ENCODE assay signal across 10 mouse cellular contexts in the genomic region with DNA sequence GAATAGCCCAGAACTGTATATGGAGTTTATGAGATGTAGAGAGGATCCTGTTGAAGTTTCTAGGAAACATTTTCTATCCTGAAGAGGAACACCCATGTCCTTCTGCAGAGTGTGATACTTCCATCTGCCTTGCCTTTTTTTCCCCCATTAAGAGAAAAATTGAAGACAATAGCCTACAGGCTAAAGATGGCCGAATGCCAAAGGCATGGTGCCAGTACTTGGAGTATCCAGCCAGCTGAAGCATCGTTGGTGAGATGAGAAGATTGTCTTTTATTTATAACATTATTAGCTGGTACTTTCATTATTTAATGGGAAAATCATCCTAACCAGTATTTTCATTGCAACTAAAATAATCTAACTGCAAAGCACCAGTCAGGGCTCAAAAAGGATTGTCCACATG.
DNase-seq lines count a peak whose midpoint lies in the region; ATAC-seq and TF ChIP-seq lines count a peak whose summit lies in the region.
"Had no signal": no experiment of that assay in that cellular context is flagged by ENCODE, and none has a peak within 500 bp of the region (broad histone marks: within the 10 kb centered on the region; RNA-seq: fewer than 3 reads in every experiment).

No protein-coding gene starts in this region.

- no peak overlapping the region for H3K4me3 ChIP-seq in cerebellum, adult 2 months (replicated peaks; ENCODE audit: insufficient read depth, low read depth, low read length)
- H3K4me3 ChIP-seq: hindbrain, embryonic 15.5 days; liver, embryonic 15.5 days had no signal

- peak; percentile 9 for DNase-seq in cerebellum, adult 2 months
- peak; percentile 45 for DNase-seq in kidney, postnatal 10 days
- no peak for DNase-seq in kidney, adult 11 months
- DNase-seq in right cerebral cortex, postnatal 10 days (ENCODE audit: low spot score in 2 of 2) = peak; percentile 31 to 52
- DNase-seq in right cerebral cortex, postnatal 25 days = no peak
- no peak for DNase-seq in embryo, embryonic 9.5 days (ENCODE audit: extremely low spot score)
- no peak for DNase-seq in embryo, embryonic 10 days (ENCODE audit: low spot score)

- no peaks in the 10 kb centered on the region for H3K4me1 ChIP-seq in cerebellum, adult 2 months (ENCODE audit: control insufficient read depth, insufficient read depth, low read length)
- H3K4me1 ChIP-seq: hindbrain, embryonic 15.5 days; liver, embryonic 15.5 days had no signal

- no peak overlapping the region for H3K27ac ChIP-seq in cerebellum, adult 2 months (ENCODE audit: insufficient read depth, low read length)
- H3K27ac ChIP-seq: hindbrain, embryonic 15.5 days; liver, embryonic 15.5 days had no signal

- ATAC-seq in cerebellum, adult (ENCODE audit: insufficient number of reproducible peaks, low FRiP score, low TSS enrichment) = no peak

- TF ChIP-seq POLR2A in cerebellum, adult 2 months (IDR thresholded peaks at IDR 0.05; ENCODE audit: borderline replicate concordance, insufficient read depth, low read length) = no peak

- H3K27me3 ChIP-seq in cerebellum, adult 2 months (ENCODE audit: control insufficient read depth, insufficient read depth, low read length) = no peaks in the 10 kb centered on the region; the same call in 1 of the 2 replicates
- H3K27me3 ChIP-seq: hindbrain, embryonic 15.5 days; liver, embryonic 15.5 days had no signal

- WGBS in cerebellum, adult 2 months = 5% methylated on average over 2 of the region's 2 CpGs

- TF ChIP-seq CTCF in cerebellum, adult 2 months (IDR thresholded peaks at IDR 0.05; ENCODE audit: borderline replicate concordance, insufficient read depth, low read depth, low read length) = no peak

Comparison
In these comparisons a context has a peak if more than half of its experiments do, and no peak if none do; other contexts are left out.
1. DNase-seq: peak in cerebellum, adult 2 months (2 of 2), kidney, postnatal 10 days (single experiment) and right cerebral cortex, postnatal 10 days (2 of 2); none in kidney, adult 11 months (single experiment), right cerebral cortex, postnatal 25 days (single experiment), embryo, embryonic 9.5 days (single experiment) and embryo, embryonic 10 days (single experiment).